Mouse (Mus musculus): ENCODE results near the gene Inha.

The Inha gene

GRCm38 (mm10) chr1:75507006-75507405, at the start of gene Inha:
Gene Inha, plus strand, starts transcription at chr1:75507077.
- no peak for DNase-seq

- no peak for DNase-seq
These were observed 49.2 kb upstream of the Inha start for GRCm38 (mm10) chr1:75457710-75458024.

GRCm38 (mm10) chr1:75458025-75458788, 48.7 kb upstream of the Inha start:
- DNase-seq = no peak

- DNase-seq = no peak
These were observed 47.8 kb upstream of the Inha start for GRCm38 (mm10) chr1:75458789-75459684.

GRCm38 (mm10) chr1:75460297-75460696, 46.6 kb upstream of the Inha start:
- DNase-seq = no peak

- no peak for DNase-seq
These were observed 44.2 kb upstream of the Inha start for GRCm38 (mm10) chr1:75462636-75463035.

GRCm38 (mm10) chr1:75463652-75464204, 43.1 kb upstream of the Inha start:
- no peak for DNase-seq

- DNase-seq = peak; percentile 83
These were observed 39.5 kb upstream of the Inha start for GRCm38 (mm10) chr1:75467215-75467927.

- DNase-seq = no peak
These were observed 37.5 kb upstream of the Inha start for GRCm38 (mm10) chr1:75469287-75469825.

GRCm38 (mm10) chr1:75476441-75476840, 30.4 kb upstream of the Inha start:
- DNase-seq = no peak

GRCm38 (mm10) chr1:75477264-75477965, 29.5 kb upstream of the Inha start:
- DNase-seq = peak; percentile 92

GRCm38 (mm10) chr1:75477966-75478290, 28.9 kb upstream of the Inha start:
- no peak for DNase-seq

GRCm38 (mm10) chr1:75478497-75478896, 28.4 kb upstream of the Inha start:
- DNase-seq = no peak

GRCm38 (mm10) chr1:75478916-75479634, 27.8 kb upstream of the Inha start, which contains the start of the genes Chpf and Tmem198:
Gene Chpf, minus strand, starts transcription at chr1:75479307.
Gene Tmem198, plus strand, starts transcription at chr1:75479532.
- peak; percentile 98 for DNase-seq

- DNase-seq = no peak
These were observed 27.3 kb upstream of the Inha start for GRCm38 (mm10) chr1:75479635-75479989.

GRCm38 (mm10) chr1:75480036-75480435, 26.8 kb upstream of the Inha start:
- no peak for DNase-seq

- DNase-seq = no peak
These were observed 26.1 kb upstream of the Inha start for GRCm38 (mm10) chr1:75480735-75481134.

GRCm38 (mm10) chr1:75486561-75486960, 20.3 kb upstream of the Inha start:
- DNase-seq = no peak

GRCm38 (mm10) chr1:75487040-75487404, 19.9 kb upstream of the Inha start:
- no peak for DNase-seq

GRCm38 (mm10) chr1:75487405-75488161, 19.3 kb upstream of the Inha start:
- peak; percentile 82 for DNase-seq
